10 mouse cellular contexts compared by ENCODE assay signal in the genomic region with DNA sequence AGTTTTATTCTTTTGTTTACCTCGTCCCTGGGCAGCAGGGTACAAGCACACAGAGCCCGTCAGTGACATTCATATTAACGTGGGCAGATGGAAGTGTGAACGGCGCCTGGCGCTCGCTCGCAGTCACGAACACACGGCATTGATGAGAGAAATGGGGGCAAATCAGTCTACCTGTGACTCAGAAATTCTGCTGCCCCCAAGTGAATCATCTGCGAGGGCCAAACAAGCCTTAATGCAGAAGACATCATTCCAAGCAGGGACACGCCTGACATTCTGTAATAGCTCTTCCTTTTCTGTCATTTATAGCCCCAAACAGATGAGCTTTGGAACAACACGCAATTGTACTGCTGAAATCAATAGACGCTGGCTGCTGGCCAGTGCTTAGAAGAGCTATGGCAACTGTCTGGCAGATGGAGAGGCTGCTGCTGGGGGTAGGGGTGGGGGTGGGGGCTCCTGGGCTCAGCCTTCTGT. TPM values are rescaled to one million over a fixed set of nuclear protein-coding genes. Genes with fewer than 3 reads are reported as not detected.
DNase-seq lines count a peak whose midpoint lies in the region; ATAC-seq and TF ChIP-seq lines count a peak whose summit lies in the region.
"Had no signal": no experiment of that assay in that cellular context is flagged by ENCODE, and none has a peak within 500 bp of the region (broad histone marks: within the 10 kb centered on the region; RNA-seq: fewer than 3 reads in every experiment).

No protein-coding gene starts in this region.

- H3K9ac ChIP-seq in limb, embryonic 14.5 days (ENCODE audit: low read depth, low read length, severe bottlenecking) = no peak overlapping the region
- H3K9ac ChIP-seq in hindbrain, embryonic 15.5 days = peak overlapping the region; percentile 13; the same call in 1 of the 2 replicates

- intact Hi-C loops in left cerebral cortex, postnatal 4 days (cut with DNase I) = loop anchor here (5.0 kb wide), 1 partner anchor 33 kb away; no protein-coding TSS in a partner anchor

- no peak for TF ChIP-seq POLR2A in limb, embryonic 14.5 days (IDR thresholded peaks at IDR 0.05; ENCODE audit: borderline replicate concordance, extremely low read depth, insufficient read depth, insufficient read length)

- no peak overlapping the region for H3K4me2 ChIP-seq in limb, embryonic 14.5 days (replicated peaks; ENCODE audit: low read depth, low read length, severe bottlenecking)
- H3K4me2 ChIP-seq in hindbrain, embryonic 15.5 days = peak overlapping the region; percentile 46

- no peaks in the 10 kb centered on the region for H3K27me3 ChIP-seq in limb, embryonic 14.5 days (ENCODE audit: control insufficient read depth, insufficient read depth, low read length)
- H3K27me3 ChIP-seq in limb, embryonic 10.5 days (ENCODE audit: low read depth, poor library complexity, severe bottlenecking) = no peaks in the 10 kb centered on the region
- H3K27me3 ChIP-seq in hindbrain, embryonic 15.5 days = no peaks in the 10 kb centered on the region

- no peaks in the 10 kb centered on the region for H3K36me3 ChIP-seq in limb, embryonic 14.5 days (ENCODE audit: control insufficient read depth, insufficient read depth, low read length)
- H3K36me3 ChIP-seq in limb, embryonic 10.5 days = no peaks in the 10 kb centered on the region
- no peaks in the 10 kb centered on the region for H3K36me3 ChIP-seq in hindbrain, embryonic 15.5 days

- peak; percentile 53; the same call in 1 of the 2 replicates for ATAC-seq in limb, embryonic 14.5 days (ENCODE audit: low FRiP score, low read depth)
- ATAC-seq in hindbrain, embryonic 15.5 days (ENCODE audit: low FRiP score, low read depth) = peak; percentile 63; the same call in 1 of the 2 replicates
- ATAC-seq in erythroblast, adult 5-6 weeks (replicated peaks; ENCODE audit: low FRiP score, poor library complexity, severe bottlenecking) = no peak

- peak; percentile 67 for DNase-seq in limb, embryonic 14.5 days (ENCODE audit: low spot score)
- DNase-seq in limb, embryonic 10.5 days (ENCODE audit: low spot score) = no peak
- peak; percentile 81 for DNase-seq in left cerebral cortex, postnatal 4 days
- peak; percentile 28 to 49 for DNase-seq in right cerebral cortex, postnatal 36 days (ENCODE audit: low spot score in 2 of 2)
- DNase-seq in adrenal gland, postnatal 4 days (ENCODE audit: low spot score in 2 of 2) = no peak
- DNase-seq in thymus, postnatal 10 days (ENCODE audit: low spot score in 2 of 2) = no peak
- DNase-seq: lung, postnatal 36 days had no signal

- no peaks in the 10 kb centered on the region for H3K9me3 ChIP-seq in limb, embryonic 14.5 days (ENCODE audit: control insufficient read depth, low read length)
- no peaks in the 10 kb centered on the region for H3K9me3 ChIP-seq in limb, embryonic 10.5 days (replicated peaks)
- no peaks in the 10 kb centered on the region for H3K9me3 ChIP-seq in hindbrain, embryonic 15.5 days

- 57% methylated on average over 14 of the region's 14 CpGs for WGBS in limb, embryonic 14.5 days
- WGBS in limb, embryonic 10.5 days = 83% methylated on average over 14 of the region's 14 CpGs
- 19% methylated on average over 14 of the region's 14 CpGs for WGBS in hindbrain, embryonic 15.5 days

- H3K4me3 ChIP-seq in limb, embryonic 14.5 days (replicated peaks; ENCODE audit: low read length) = no peak overlapping the region
- H3K4me3 ChIP-seq in limb, embryonic 10.5 days = no peak overlapping the region
- no peak overlapping the region; the same call in 1 of the 2 replicates for H3K4me3 ChIP-seq in hindbrain, embryonic 15.5 days

- peaks cover 7% of the 10 kb centered on the region; the same call in 1 of the 2 replicates for H3K4me1 ChIP-seq in limb, embryonic 14.5 days (ENCODE audit: control insufficient read depth, insufficient read depth, low read length)
- no peaks in the 10 kb centered on the region for H3K4me1 ChIP-seq in limb, embryonic 10.5 days
- H3K4me1 ChIP-seq in hindbrain, embryonic 15.5 days (replicated peaks) = peaks cover 23% of the 10 kb centered on the region

- H3K27ac ChIP-seq in limb, embryonic 14.5 days (replicated peaks; ENCODE audit: low read depth, low read length) = no peak overlapping the region
- H3K27ac ChIP-seq in limb, embryonic 10.5 days = no peak overlapping the region
- H3K27ac ChIP-seq in hindbrain, embryonic 15.5 days (replicated peaks) = peak overlapping the region; percentile 74

RNA-seq across cellular contexts. Expression of gene C2cd4b, which starts 36.0 kb away (rescaled TPM):
- 1.3 and 1.6 TPM in 2 replicates for polyA plus RNA-seq in limb, embryonic 14.5 days (2012; rRNA removed)
- 0.77 and 0.91 TPM in 2 replicates for polyA plus RNA-seq in limb, embryonic 14.5 days (2014; fragmentation: Nextera tagmentation; extraction: Ambion mirVana)
- polyA plus RNA-seq in limb, embryonic 10.5 days (2016; fragmentation: Nextera tagmentation; extraction: Ambion mirVana) = 0.14 TPM in 1 of 2 replicates, not detected in the other
- polyA plus RNA-seq in hindbrain, embryonic 15.5 days (2015; fragmentation: Nextera tagmentation; extraction: Ambion mirVana) = 0.85 and 1.2 TPM in 2 replicates
- total RNA-seq in left cerebral cortex, postnatal 4 days (2021) = under 1 TPM; 0.36 to 0.58 TPM
- total RNA-seq in adrenal gland, postnatal 4 days (2021) = 1 to 10 TPM; 3.2 to 5.9 TPM
- not detected in 2 replicates for total RNA-seq in erythroblast, adult 5-6 weeks (2015; ENCODE audit: low replicate concordance)
- not detected in 2 replicates for total RNA-seq in erythroblast, adult 5-6 weeks (2017; ENCODE audit: low replicate concordance)

RNA-seq across cellular contexts. Expression of gene C2cd4a, which starts 36.9 kb away (rescaled TPM):
- polyA plus RNA-seq in limb, embryonic 14.5 days (2012; rRNA removed) = 1.3 and 2.9 TPM in 2 replicates
- polyA plus RNA-seq in limb, embryonic 14.5 days (2014; fragmentation: Nextera tagmentation; extraction: Ambion mirVana) = 0.80 and 1.0 TPM in 2 replicates
- polyA plus RNA-seq in limb, embryonic 10.5 days (2016; fragmentation: Nextera tagmentation; extraction: Ambion mirVana) = 0.31 and 0.33 TPM in 2 replicates
- 0.71 and 0.80 TPM in 2 replicates for polyA plus RNA-seq in hindbrain, embryonic 15.5 days (2015; fragmentation: Nextera tagmentation; extraction: Ambion mirVana)
- not detected for total RNA-seq in left cerebral cortex, postnatal 4 days (2021)
- under 1 TPM; 0.36 to 0.79 TPM for total RNA-seq in adrenal gland, postnatal 4 days (2021)
- not detected in 2 replicates for total RNA-seq in erythroblast, adult 5-6 weeks (2015; ENCODE audit: low replicate concordance)
- not detected in 2 replicates for total RNA-seq in erythroblast, adult 5-6 weeks (2017; ENCODE audit: low replicate concordance)
- polyA plus RNA-seq: heart, postnatal 0 days had no signal

RNA-seq across cellular contexts. Expression of gene Vps13c, which starts 45.0 kb away (rescaled TPM):
- 6.2 and 7.4 TPM in 2 replicates for polyA plus RNA-seq in limb, embryonic 14.5 days (2012; rRNA removed)
- 3.8 and 4.0 TPM in 2 replicates for polyA plus RNA-seq in limb, embryonic 14.5 days (2014; fragmentation: Nextera tagmentation; extraction: Ambion mirVana)
- 2.3 and 2.7 TPM in 2 replicates for polyA plus RNA-seq in limb, embryonic 10.5 days (2016; fragmentation: Nextera tagmentation; extraction: Ambion mirVana)
- 7.7 and 9.4 TPM in 2 replicates for polyA plus RNA-seq in hindbrain, embryonic 15.5 days (2015; fragmentation: Nextera tagmentation; extraction: Ambion mirVana)
- total RNA-seq in left cerebral cortex, postnatal 4 days (2021) = 10 to 100 TPM; 37.0 to 38.7 TPM
- total RNA-seq in adrenal gland, postnatal 4 days (2021) = 10 to 100 TPM; 32.3 to 32.5 TPM
- total RNA-seq in erythroblast, adult 5-6 weeks (2015; ENCODE audit: low replicate concordance) = 6.7 and 12.3 TPM in 2 replicates
- 6.5 and 8.4 TPM in 2 replicates for total RNA-seq in erythroblast, adult 5-6 weeks (2017; ENCODE audit: low replicate concordance)

Comparison
In these comparisons a context has a peak if more than half of its experiments do, and no peak if none do; other contexts are left out.
1. DNase-seq: peak in limb, embryonic 14.5 days (single experiment), left cerebral cortex, postnatal 4 days (single experiment) and right cerebral cortex, postnatal 36 days (2 of 2); none in limb, embryonic 10.5 days (single experiment), adrenal gland, postnatal 4 days (0 of 2) and thymus, postnatal 10 days (0 of 2).